Mouse (Mus musculus) CD4-positive, CD25-positive, alpha-beta regulatory T cell, adult 9 weeks (primary cell): ENCODE measurements around the gene Asic2. TPM values are rescaled to one million over a fixed set of nuclear protein-coding genes. Genes with fewer than 3 reads are reported as not detected.

Experiments used
- polyA plus RNA-seq: library from polyadenylated mRNA; unstranded; fragments of 100-300 nt; shearing (Covaris generic); gene quantifications from one replicate; pipeline ENCODE4 v1.2.1, GENCODE M21; 2017

The Asic2 gene
- not detected for polyA plus RNA-seq

DNA sequence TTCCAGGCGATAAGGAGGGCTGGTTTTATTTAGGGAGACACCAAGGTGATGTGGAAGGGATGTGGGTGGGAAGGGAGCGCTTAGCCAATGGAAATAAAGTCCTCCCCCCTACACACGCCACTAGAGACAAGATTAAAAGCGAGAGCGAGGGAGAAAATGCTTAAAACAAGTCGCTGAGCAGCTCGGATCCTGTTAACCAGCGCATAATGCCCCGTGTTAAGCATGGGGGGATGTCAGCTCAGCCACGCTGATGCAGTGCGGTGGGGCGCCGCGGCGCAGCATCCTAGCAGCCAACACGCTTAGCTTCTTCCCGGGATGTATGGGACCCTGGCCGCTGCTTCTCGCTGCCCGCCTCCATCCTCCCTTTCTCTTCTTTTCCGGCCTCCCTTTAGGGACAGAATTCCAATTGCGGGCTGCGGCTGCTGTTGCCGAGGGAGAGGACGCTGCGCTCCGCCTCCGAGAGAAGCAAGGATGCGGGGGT is at the start of gene Asic2:
Gene Asic2, minus strand, starts transcription at position 57 of the 481 bp plus-strand sequence.

DNA sequence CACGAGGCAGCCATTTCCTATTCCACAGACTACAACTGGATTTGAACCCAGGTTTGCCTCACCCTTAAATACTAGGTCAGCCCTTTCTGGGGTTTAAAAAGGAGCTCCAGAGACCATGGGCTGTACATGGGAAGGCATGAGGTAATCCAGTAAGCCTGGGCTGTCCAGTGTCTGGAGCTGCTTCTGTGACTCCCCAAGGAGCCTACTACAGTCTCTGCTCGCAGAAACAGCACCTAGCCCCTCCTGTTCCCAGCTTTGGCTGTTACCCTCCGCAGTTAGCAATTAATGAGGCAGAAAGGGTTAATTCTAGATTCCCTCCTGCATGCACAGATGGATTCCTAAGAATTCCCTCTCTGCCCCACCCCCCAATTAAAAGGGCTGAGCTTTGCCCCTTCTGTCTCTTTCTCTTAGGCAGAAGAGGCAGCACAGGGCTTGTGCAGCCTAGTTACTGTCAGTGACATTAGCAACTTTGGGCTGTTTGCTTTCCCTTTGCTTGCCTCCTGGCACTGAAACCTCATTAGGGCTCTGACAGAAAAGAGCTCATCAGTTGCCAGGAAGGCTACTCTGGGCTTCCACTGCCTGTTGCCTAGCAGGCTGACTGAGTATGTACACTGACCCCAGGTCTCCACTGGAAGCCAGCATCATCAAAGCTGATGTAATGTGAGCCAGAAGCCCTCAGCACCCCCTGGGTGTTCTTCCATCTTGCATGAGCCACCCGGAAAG is 107.8 kb downstream of the Asic2 start, which contains the start of gene 5530401A14Rik:
Gene 5530401A14Rik, plus strand, starts transcription at position 424 of the 723 bp plus-strand sequence.

DNA sequence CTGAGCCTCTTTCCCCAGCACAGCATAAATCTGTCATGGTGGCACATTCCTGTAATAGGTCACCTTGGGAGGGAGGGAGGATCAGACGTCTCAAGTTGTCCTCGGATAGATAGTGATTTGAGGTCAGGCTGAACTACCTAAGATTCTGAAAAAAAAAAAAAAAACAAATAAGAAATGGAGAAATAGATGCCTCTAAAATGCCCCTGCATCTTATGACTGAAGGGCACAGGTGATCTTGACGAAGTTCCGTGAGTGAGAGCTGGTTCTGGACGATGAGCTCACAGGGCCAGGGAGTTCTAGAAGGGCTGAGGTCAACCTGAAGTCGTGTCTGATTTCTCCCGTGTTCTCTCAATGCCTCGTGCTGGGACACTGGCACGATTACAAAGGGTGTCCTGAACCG is 1110.2 kb downstream of the Asic2 start, which contains the start of gene Spaca3:
Gene Spaca3, plus strand, starts transcription at position 301 of the 400 bp plus-strand sequence.

Other genes starting within 250 kb of the Asic2 start
- 0.07 TPM for gene 5530401A14Rik, start 107.8 kb downstream of the Asic2 start, polyA plus RNA-seq
- not detected for gene Ccl2, start 67.1 kb upstream of the Asic2 start, polyA plus RNA-seq
- gene Gm17268, start 70.1 kb upstream of the Asic2 start, polyA plus RNA-seq, result not detected
- not detected for gene Ccl7, start 77.3 kb upstream of the Asic2 start, polyA plus RNA-seq
- not detected for gene Ccl11, start 89.4 kb upstream of the Asic2 start, polyA plus RNA-seq
- gene Ccl12, start 133.4 kb upstream of the Asic2 start, polyA plus RNA-seq, result not detected
- not detected for gene Ccl8, start 146.7 kb upstream of the Asic2 start, polyA plus RNA-seq